Mouse (Mus musculus) myocyte (in vitro differentiated cells): ENCODE measurements around the gene Tmem210.

Experiments used
- E2F4 ChIP-seq: IDR thresholded peaks from one replicate; pipeline ENCODE4 v1.6.1; 2011; ENCODE audit warnings: mild to moderate bottlenecking, control low read depth, moderate library complexity; ENCODE audit not compliant: insufficient read depth
- POLR2A ChIP-seq: IDR thresholded peaks from one replicate; pipeline ENCODE4 v1.6.1; 2011; ENCODE audit warnings: low read depth, mild to moderate bottlenecking, control low read depth, moderate library complexity; ENCODE audit not compliant: insufficient read length

GRCm38 (mm10) chr2:25328440-25328839 lies 40.5 kb downstream of the Tmem210 start:
- TF ChIP-seq POLR2A (no peak), E2F4 (no peak)
